Mouse (Mus musculus) hindbrain, embryonic 13.5 days (tissue): ENCODE data around the gene Pax6. TPM values are rescaled to one million over a fixed set of nuclear protein-coding genes. Genes with fewer than 3 reads are reported as not detected.

Experiments
- ATAC-seq: fragments of 200-750 bp; cut with Nextera tagmentation; 2 replicates; pipeline ENCODE4 v1.8.0; 2017; ENCODE audit warnings: moderate TSS enrichment; ENCODE audit not compliant: low FRiP score
- H3K27ac ChIP-seq: fragments of 300-500 bp; sonication (generic); 2 replicates; pipeline ENCODE4 v1.5.1; 2015; ENCODE audit warnings: inconsistent platforms, mild to moderate bottlenecking, moderate library complexity
- H3K27me3 ChIP-seq: fragments of 300-500 bp; sonication (generic); 2 replicates; pipeline ENCODE4 v1.6.1; 2015; ENCODE audit warnings: mild to moderate bottlenecking, inconsistent platforms
- H3K36me3 ChIP-seq: fragments of 300-500 bp; sonication (generic); 2 replicates; pipeline ENCODE4 v1.6.1; 2015; ENCODE audit warnings: mild to moderate bottlenecking, inconsistent platforms
- H3K4me1 ChIP-seq: fragments of 300-500 bp; sonication (generic); replicated peaks from 2 replicates; pipeline ENCODE4 v1.6.1; 2015; ENCODE audit warnings: inconsistent platforms
- H3K4me2 ChIP-seq: fragments of 300-500 bp; sonication (generic); 2 replicates; pipeline ENCODE4 v1.6.1; 2015; ENCODE audit warnings: inconsistent platforms, mild to moderate bottlenecking, moderate library complexity
- H3K4me3 ChIP-seq: fragments of 300-500 bp; sonication (generic); 2 replicates; pipeline ENCODE4 v1.5.1; 2015; ENCODE audit warnings: mild to moderate bottlenecking, inconsistent platforms
- H3K9ac ChIP-seq: fragments of 300-500 bp; sonication (generic); 2 replicates; pipeline ENCODE4 v1.6.1; 2015; ENCODE audit warnings: mild to moderate bottlenecking, inconsistent platforms
- H3K9me3 ChIP-seq: fragments of 300-500 bp; sonication (generic); 2 replicates; pipeline ENCODE4 v1.6.1; 2016; ENCODE audit warnings: inconsistent platforms
- WGBS: fragments of 180-500 bp; shearing (Covaris S2); methylation state at CpG from one replicate; pipeline ENCODE4 v1.1.7; 2015; 5-methylcytosine and 5-hydroxymethylcytosine counted together
- polyA plus RNA-seq: library from polyadenylated mRNA; unstranded; fragments of >200 nt; fragmentation: Nextera tagmentation; extraction: Ambion mirVana; gene quantifications from 2 replicates; pipeline ENCODE4 v1.2.1, GENCODE M21; 2015

Gene Pax6
- polyA plus RNA-seq, 1 experiment from 2014 or later = 29.8 TPM

DNA sequence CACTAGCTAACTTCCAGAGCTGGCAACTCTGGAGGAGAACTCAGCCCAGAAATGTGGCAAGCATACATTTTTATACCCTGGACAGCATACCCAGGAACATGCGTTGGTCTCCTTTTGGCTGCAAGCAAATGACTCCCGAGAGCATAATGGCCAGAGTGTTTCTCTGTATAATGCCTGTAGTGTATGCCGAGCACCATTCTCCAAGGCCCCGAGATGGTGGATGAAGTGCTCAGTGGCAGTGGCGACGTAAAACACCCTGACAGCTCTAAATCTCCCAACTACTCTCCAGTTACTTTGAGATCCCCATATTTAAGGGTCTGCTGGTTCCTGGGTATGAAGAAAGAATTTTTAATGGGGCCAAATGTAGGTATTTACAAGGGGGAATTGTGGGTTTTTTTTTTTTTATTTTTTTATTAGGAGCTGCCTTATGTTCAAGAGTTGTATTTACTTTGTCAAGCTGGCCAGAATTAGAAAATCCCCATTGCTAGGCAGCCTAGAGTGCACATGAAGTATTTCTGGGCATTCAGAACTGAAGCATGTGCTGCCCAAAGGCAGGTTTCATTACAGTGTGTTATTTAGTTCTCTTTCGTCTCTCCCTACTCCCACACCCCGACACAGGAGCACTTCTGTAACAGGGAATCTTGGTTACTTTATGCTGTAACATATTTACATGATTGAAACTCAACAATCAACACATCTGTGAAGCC is 46.9 kb downstream of the Pax6 start:
- Histone ChIP-seq H3K36me3 (no peaks in the 10 kb centered on the region), H3K9me3 (no peaks in the 10 kb centered on the region), H3K27me3 (no peaks in the 10 kb centered on the region), H3K4me2 (no peak overlapping the region), H3K9ac (no peak overlapping the region), H3K4me3 (no peak overlapping the region), H3K4me1 (peaks cover 14% of the 10 kb centered on the region), H3K27ac (0 out of 2 replicates have a peak overlapping the region, but pooled peaks have one; percentile 2)
- peak; percentile 68; the same call in 1 of the 2 replicates for ATAC-seq
- 55% methylated on average over 8 of the region's 8 CpGs for WGBS

DNA sequence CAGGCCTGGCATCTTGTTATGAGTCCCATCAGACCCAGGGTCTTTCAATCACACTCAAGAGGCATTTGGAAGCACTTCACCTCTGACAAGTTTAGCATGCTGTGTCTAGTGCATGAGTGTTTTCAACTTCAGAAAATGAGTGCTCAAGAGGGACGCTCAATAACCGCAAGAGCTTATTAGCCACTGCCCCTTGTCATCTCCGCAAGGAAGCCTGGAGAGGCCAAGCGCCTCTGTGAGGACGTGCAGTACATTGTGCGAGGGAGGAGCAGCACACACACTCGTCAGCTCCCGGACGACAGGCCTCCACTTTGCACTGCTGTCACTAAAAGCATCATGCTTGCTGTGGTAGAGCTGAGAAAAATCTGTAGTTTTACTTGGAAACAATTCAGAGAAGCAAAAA is 58.0 kb downstream of the Pax6 start:
- Histone ChIP-seq H3K9ac (no peak overlapping the region), H3K4me1 (no peaks in the 10 kb centered on the region), H3K27me3 (0 out of 2 replicates have a peak, but pooled peaks cover 8% of the 10 kb centered on the region), H3K36me3 (no peaks in the 10 kb centered on the region), H3K27ac (no peak overlapping the region), H3K4me2 (no peak overlapping the region), H3K4me3 (no peak overlapping the region), H3K9me3 (no peaks in the 10 kb centered on the region)
- ATAC-seq = no peak
- 73% methylated on average over 9 of the region's 9 CpGs for WGBS

DNA sequence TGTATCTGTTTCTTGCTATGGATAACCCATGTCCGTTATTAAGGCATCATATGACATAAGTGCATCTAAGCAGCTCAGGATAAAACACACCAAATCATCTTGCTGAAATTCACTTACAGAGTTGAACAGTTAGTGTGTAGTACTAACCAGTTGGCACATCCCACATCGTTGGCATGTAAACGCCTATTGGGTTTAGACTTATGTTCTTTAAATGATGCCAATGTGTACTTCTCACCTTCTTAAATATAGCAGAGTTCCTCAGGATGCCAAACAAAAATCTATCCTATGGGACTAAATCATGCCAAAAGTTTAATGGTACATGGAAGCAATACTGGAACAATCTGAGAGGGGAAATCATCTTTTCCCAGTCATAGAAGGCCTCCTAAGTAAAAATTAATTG is 62.0 kb downstream of the Pax6 start:
- no peak for ATAC-seq

DNA sequence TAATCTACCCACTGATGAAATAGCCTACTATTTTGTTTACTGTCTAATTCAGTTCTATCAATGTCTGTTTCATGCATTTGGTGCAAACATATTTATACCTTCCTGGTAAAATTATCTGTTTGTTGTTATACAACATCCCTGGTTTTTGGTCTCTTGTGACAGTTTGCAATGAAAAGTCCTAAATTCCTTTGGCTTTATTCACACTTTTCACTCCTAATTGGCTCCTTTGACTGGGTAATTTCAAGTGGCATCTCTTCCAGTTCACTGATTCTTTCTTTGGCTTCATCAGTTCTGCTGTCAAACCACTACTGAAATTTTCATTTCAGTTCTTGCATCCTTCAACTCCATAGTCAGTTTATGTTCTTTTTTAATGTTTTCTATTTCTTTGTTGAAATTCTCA is 67.5 kb downstream of the Pax6 start:
- Histone ChIP-seq H3K9ac (no peak overlapping the region), H3K27ac (no peak overlapping the region), H3K36me3 (no peaks in the 10 kb centered on the region), H3K4me1 (no peaks in the 10 kb centered on the region), H3K27me3 (no peaks in the 10 kb centered on the region), H3K4me2 (no peak overlapping the region), H3K9me3 (no peaks in the 10 kb centered on the region), H3K4me3 (no peak overlapping the region)
- no peak for ATAC-seq

More for the DNA sequence above, 62.0 kb downstream of the Pax6 start:
- H3K4me2 ChIP-seq = no peak overlapping the region
- H3K27ac ChIP-seq = no peak overlapping the region
- H3K4me3 ChIP-seq = no peak overlapping the region
- H3K27me3 ChIP-seq = no peaks in the 10 kb centered on the region
- no peaks in the 10 kb centered on the region for H3K9me3 ChIP-seq
- no peaks in the 10 kb centered on the region for H3K36me3 ChIP-seq
- WGBS = 96% methylated on average over 3 of the region's 3 CpGs
- no peaks in the 10 kb centered on the region for H3K4me1 ChIP-seq
- no peak overlapping the region for H3K9ac ChIP-seq

DNA sequence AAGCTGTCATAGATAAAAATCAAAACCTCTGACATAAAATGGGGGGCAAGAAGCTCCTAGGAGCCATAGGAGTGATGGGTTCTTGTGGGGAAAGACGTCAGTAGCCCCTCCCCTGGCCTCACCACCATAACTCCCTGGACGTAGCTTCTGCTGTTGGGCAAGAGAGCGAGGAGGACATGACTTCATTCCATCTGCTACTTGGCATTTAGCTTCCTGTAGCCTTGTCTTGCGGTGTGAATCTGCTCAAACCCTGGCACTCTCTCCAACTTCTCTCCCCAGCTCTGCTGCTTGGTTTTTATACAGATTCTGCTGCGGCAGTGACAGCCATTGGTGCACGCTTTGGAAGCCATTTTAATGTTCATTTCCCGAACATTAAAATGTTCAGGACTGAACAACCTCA is 78.2 kb downstream of the Pax6 start:
- no peak overlapping the region for H3K4me2 ChIP-seq
- no peaks in the 10 kb centered on the region for H3K27me3 ChIP-seq
- no peak overlapping the region for H3K27ac ChIP-seq
- no peaks in the 10 kb centered on the region for H3K9me3 ChIP-seq
- no peak overlapping the region for H3K4me3 ChIP-seq
- no peaks in the 10 kb centered on the region for H3K36me3 ChIP-seq
- 91% methylated on average over 7 of the region's 7 CpGs for WGBS
- no peak overlapping the region for H3K9ac ChIP-seq
- no peaks in the 10 kb centered on the region for H3K4me1 ChIP-seq
- ATAC-seq = no peak

Other genes with a start within 250 kb of the Pax6 start
- 37.5 and 43.0 TPM in 2 replicates for gene Elp4, start 235.7 kb downstream of the Pax6 start, polyA plus RNA-seq
- 106 and 115 TPM in 2 replicates for gene Immp1l, start 235.7 kb downstream of the Pax6 start, polyA plus RNA-seq